In the genomic region with DNA sequence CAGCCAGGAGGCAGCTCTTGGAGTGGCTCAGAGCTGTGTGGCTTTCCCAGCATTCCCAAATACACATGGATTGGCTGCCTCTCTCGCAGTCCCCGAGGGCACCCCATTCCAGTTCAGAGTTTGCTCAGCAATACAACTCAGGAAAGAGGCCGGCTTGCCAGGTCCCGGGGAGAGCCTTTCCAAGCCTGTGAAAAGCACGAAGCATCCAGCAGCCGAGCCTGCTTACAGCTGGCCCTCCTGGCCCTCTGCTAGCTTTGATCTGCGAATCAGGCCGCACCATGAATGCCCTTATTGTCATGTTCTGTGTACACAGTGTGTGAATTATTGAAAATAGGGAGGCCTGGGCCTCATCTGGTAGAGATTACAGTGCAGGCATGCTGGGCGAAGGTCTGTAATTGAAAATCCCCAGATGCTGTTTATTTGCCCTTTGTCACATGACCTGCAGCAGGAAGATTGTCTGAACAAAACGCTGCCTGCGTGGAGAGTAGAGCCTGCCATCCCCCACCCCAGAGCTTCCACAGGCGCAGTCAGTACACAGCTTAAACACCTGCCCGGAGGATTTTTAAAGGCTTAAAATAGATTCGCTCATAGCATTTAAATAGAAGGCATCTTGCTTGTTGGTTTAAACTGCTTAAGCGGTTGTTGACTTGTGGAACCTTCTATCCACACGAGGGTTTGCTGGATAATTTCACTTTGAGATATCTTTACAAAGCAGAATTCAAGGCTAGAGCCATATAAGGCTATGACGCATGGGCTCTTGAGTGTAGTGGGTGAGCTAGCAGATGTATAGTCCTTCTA, we compare ENCODE assay signal across 8 mouse cellular contexts.
DNase-seq lines count a peak whose midpoint lies in the region; ATAC-seq and TF ChIP-seq lines count a peak whose summit lies in the region.

No protein-coding gene starts in this region.

- H3K27ac ChIP-seq in forebrain, postnatal 0 days (ENCODE audit: low read depth, low read length), result peak overlapping the region; percentile 74
- peak overlapping the region; percentile 68 for H3K27ac ChIP-seq in liver, embryonic 13.5 days
- peak overlapping the region; percentile 83 for H3K27ac ChIP-seq in neural tube, embryonic 13.5 days (replicated peaks)

- DNase-seq in embryo, embryonic 10 days (ENCODE audit: low spot score), result peak; percentile 83
- DNase-seq in forebrain, postnatal 0 days, result peak; percentile 75
- DNase-seq in heart, postnatal 10 days, result peak; percentile 73 to 74
- DNase-seq in kidney, postnatal 25 days, result peak; percentile 66 to 81
- no peak for DNase-seq in liver, embryonic 13.5 days
- DNase-seq in urinary bladder, postnatal 36 days (ENCODE audit: low spot score in 2 of 2), result peak; percentile 30 to 41
- DNase-seq in cerebellum, adult 8-10 months, result no peak

- H3K9ac ChIP-seq in forebrain, postnatal 0 days, result 0 out of 2 replicates have a peak overlapping the region, but pooled peaks have one; percentile 6
- no peak overlapping the region; the same call in 1 of the 2 replicates for H3K9ac ChIP-seq in liver, embryonic 13.5 days
- H3K9ac ChIP-seq in neural tube, embryonic 13.5 days, result peak overlapping the region; percentile 58

- WGBS in forebrain, postnatal 0 days, result 6% methylated on average over 17 of the region's 17 CpGs
- 37% methylated on average over 17 of the region's 17 CpGs for WGBS in liver, embryonic 13.5 days (ENCODE audit: insufficient replicate concordance)
- WGBS in neural tube, embryonic 13.5 days, result 10% methylated on average over 17 of the region's 17 CpGs

- H3K4me3 ChIP-seq in forebrain, postnatal 0 days (ENCODE audit: low read depth, low read length), result no peak overlapping the region
- H3K4me3 ChIP-seq in liver, embryonic 13.5 days (replicated peaks), result no peak overlapping the region
- no peak overlapping the region for H3K4me3 ChIP-seq in neural tube, embryonic 13.5 days

- peaks cover 28% of the 10 kb centered on the region for H3K4me1 ChIP-seq in forebrain, postnatal 0 days (ENCODE audit: insufficient read depth)
- H3K4me1 ChIP-seq in liver, embryonic 13.5 days (replicated peaks), result peaks cover 23% of the 10 kb centered on the region
- H3K4me1 ChIP-seq in neural tube, embryonic 13.5 days (replicated peaks), result peaks cover 78% of the 10 kb centered on the region

- H3K36me3 ChIP-seq in forebrain, postnatal 0 days (ENCODE audit: insufficient read depth), result no peaks in the 10 kb centered on the region
- no peaks in the 10 kb centered on the region for H3K36me3 ChIP-seq in liver, embryonic 13.5 days
- H3K36me3 ChIP-seq in neural tube, embryonic 13.5 days, result no peaks in the 10 kb centered on the region

- H3K27me3 ChIP-seq in forebrain, postnatal 0 days (ENCODE audit: insufficient read depth, low read length), result no peaks in the 10 kb centered on the region
- no peaks in the 10 kb centered on the region for H3K27me3 ChIP-seq in liver, embryonic 13.5 days
- H3K27me3 ChIP-seq in neural tube, embryonic 13.5 days, result no peaks in the 10 kb centered on the region

- intact Hi-C loops in heart, postnatal 10 days (cut with DNase I), result no loop called here

- TF ChIP-seq CTCF in forebrain, postnatal 0 days (IDR thresholded peaks at IDR 0.05; ENCODE audit: low read depth), result no peak

- no peaks in the 10 kb centered on the region for H3K9me3 ChIP-seq in forebrain, postnatal 0 days (ENCODE audit: low read length)
- H3K9me3 ChIP-seq in liver, embryonic 13.5 days (replicated peaks), result no peaks in the 10 kb centered on the region
- no peaks in the 10 kb centered on the region for H3K9me3 ChIP-seq in neural tube, embryonic 13.5 days

- peak overlapping the region; percentile 6; the same call in 1 of the 2 replicates for H3K4me2 ChIP-seq in forebrain, postnatal 0 days (ENCODE audit: low read depth)
- H3K4me2 ChIP-seq in liver, embryonic 13.5 days, result no peak overlapping the region; the same call in 1 of the 2 replicates
- H3K4me2 ChIP-seq in neural tube, embryonic 13.5 days, result peak overlapping the region; percentile 43

- ATAC-seq in forebrain, postnatal 0 days, result peak; percentile 81
- ATAC-seq in liver, embryonic 13.5 days (ENCODE audit: low read depth), result peak; percentile 64
- peak; percentile 89 for ATAC-seq in neural tube, embryonic 13.5 days (ENCODE audit: low read depth)

Comparison
In these comparisons a context has a peak if more than half of its experiments do, and no peak if none do; other contexts are left out.
1. DNase-seq: peak in embryo, embryonic 10 days (single experiment), forebrain, postnatal 0 days (single experiment), heart, postnatal 10 days (2 of 2), kidney, postnatal 25 days (2 of 2) and urinary bladder, postnatal 36 days (2 of 2); none in liver, embryonic 13.5 days (single experiment) and cerebellum, adult 8-10 months (single experiment).
2. Peak in every context shown above with its lines, with median percentiles within 50 percentile points of each other: ATAC-seq and H3K27ac ChIP-seq.